Mouse (Mus musculus) CH12.LX (cell line): Measurements from ENCODE around the gene Rpgr. TPM values are rescaled to one million over a fixed set of nuclear protein-coding genes. Genes with fewer than 3 reads are reported as not detected.

Source experiments
- DNase-seq: peaks from one replicate; pipeline ENCODE4 v3.0.0-alpha.2; 2013; ENCODE audit errors: extremely low read depth
- H3K27ac ChIP-seq: 2 replicates; pipeline ENCODE4 v1.5.1; 2012; ENCODE audit warnings: low read depth, mild to moderate bottlenecking, control low read depth, moderate library complexity; ENCODE audit not compliant: insufficient read depth
- H3K27me3 ChIP-seq: replicated peaks from 2 replicates; pipeline ENCODE3; 2012; ENCODE audit warnings: inconsistent platforms
- H3K36me3 ChIP-seq, 2 experiments: replicated peaks in 1 of 2; 2 replicates each; pipeline versions ENCODE3 to v1.6.1; 2012; ENCODE audit warnings: inconsistent platforms in 1 of 2, low read length in 1 of 2, mild to moderate bottlenecking in 1 of 2, mixed read lengths in 1 of 2, moderate library complexity in 1 of 2; ENCODE audit not compliant: control insufficient read depth in 1 of 2, insufficient read depth in 1 of 2
- H3K4me1 ChIP-seq, 2 experiments: 2 replicates each; pipeline ENCODE4 v1.6.1; 2012; ENCODE audit warnings: inconsistent platforms in 1 of 2, moderate library complexity in 1 of 2; ENCODE audit not compliant: insufficient read depth in 2 of 2, control insufficient read depth in 1 of 2
- H3K4me2 ChIP-seq: 2 replicates; pipeline ENCODE4 v1.6.1; 2012; ENCODE audit warnings: low read depth, mild to moderate bottlenecking, control low read depth; ENCODE audit not compliant: poor library complexity, insufficient read depth, severe bottlenecking
- H3K4me3 ChIP-seq, 3 experiments: fragments of 150-350 bp in 1 of 3; sonication (generic) in 1 of 3; replicated peaks in 1 of 3; 2 replicates each; pipeline versions ENCODE3 to v1.5.1; 2011 to 2012; ENCODE audit warnings: low read depth in 2 of 3, low read length in 2 of 3, mild to moderate bottlenecking in 2 of 3, moderate library complexity in 2 of 3, control low read depth in 1 of 3, improper control_type of control experiment in 1 of 3, inconsistent platforms in 1 of 3, mixed read lengths in 1 of 3; ENCODE audit not compliant: poor library complexity in 1 of 3
- H3K79me2 ChIP-seq: replicated peaks from 2 replicates; pipeline ENCODE4 v1.6.1; 2012; ENCODE audit warnings: mild to moderate bottlenecking, moderate library complexity; ENCODE audit not compliant: control insufficient read depth, poor library complexity, insufficient read depth, severe bottlenecking; ENCODE audit errors: extremely low read depth
- H3K9ac ChIP-seq: 2 replicates; pipeline ENCODE4 v1.6.1; 2012; ENCODE audit warnings: low read depth, mild to moderate bottlenecking, control low read depth, moderate library complexity; ENCODE audit not compliant: insufficient read depth
- H3K9me3 ChIP-seq: replicated peaks from 2 replicates; pipeline ENCODE3; 2012; ENCODE audit warnings: low read length, inconsistent platforms, mixed read lengths
- BHLHE40 ChIP-seq: IDR thresholded peaks from 2 replicates; pipeline ENCODE4 v1.6.1; 2011; ENCODE audit warnings: mild to moderate bottlenecking, low read depth, low read length, improper control_type of control experiment
- CHD2 ChIP-seq: IDR thresholded peaks from 2 replicates; pipeline ENCODE4 v1.6.1; 2011; ENCODE audit warnings: low read length, improper control_type of control experiment
- CTCF ChIP-seq, 2 experiments: IDR thresholded peaks in 1 of 2; conservative IDR thresholded peaks in 1 of 2; 2 replicates each; pipeline ENCODE4 v1.5.1; 2011 to 2012; ENCODE audit warnings: low read depth in 2 of 2, low read length in 2 of 2, improper control_type of control experiment in 1 of 2, inconsistent platforms in 1 of 2, mild to moderate bottlenecking in 1 of 2, moderate library complexity in 1 of 2
- E2F4 ChIP-seq: IDR thresholded peaks from 2 replicates; pipeline ENCODE4 v1.6.1; 2011; ENCODE audit warnings: low read depth, low read length, improper control_type of control experiment; ENCODE audit not compliant: insufficient replicate concordance
- ETS1 ChIP-seq: conservative IDR thresholded peaks from 2 replicates; pipeline ENCODE4 v1.6.1; 2012; ENCODE audit warnings: low read depth, mild to moderate bottlenecking, inconsistent platforms, low read length, improper control_type of control experiment, moderate library complexity
- GABPA ChIP-seq: IDR thresholded peaks from 2 replicates; pipeline ENCODE4 v1.6.1; 2012; ENCODE audit warnings: low read depth, low read length, improper control_type of control experiment, inconsistent platforms; ENCODE audit not compliant: insufficient replicate concordance
- HCFC1 ChIP-seq: IDR thresholded peaks from 2 replicates; pipeline ENCODE4 v1.6.1; 2012; ENCODE audit warnings: low read depth, mild to moderate bottlenecking, inconsistent platforms, low read length, improper control_type of control experiment
- IRF4 ChIP-seq: IDR thresholded peaks from 2 replicates; pipeline ENCODE4 v1.6.1; 2014; ENCODE audit warnings: low read depth, mild to moderate bottlenecking, inconsistent platforms, low read length, improper control_type of control experiment
- JUN ChIP-seq: IDR thresholded peaks from 2 replicates; pipeline ENCODE4 v1.6.1; 2011; ENCODE audit warnings: low read depth, mild to moderate bottlenecking, low read length, improper control_type of control experiment, moderate library complexity; ENCODE audit not compliant: insufficient read depth
- JUND ChIP-seq: conservative IDR thresholded peaks from 2 replicates; pipeline ENCODE4 v1.6.1; 2011; ENCODE audit warnings: low read depth, low read length, improper control_type of control experiment
- KAT2A ChIP-seq: IDR thresholded peaks from 2 replicates; pipeline ENCODE4 v1.6.1; 2012; ENCODE audit warnings: low read length, improper control_type of control experiment, inconsistent platforms; ENCODE audit not compliant: insufficient replicate concordance
- MAFK ChIP-seq: IDR thresholded peaks from 2 replicates; pipeline ENCODE4 v1.6.1; 2011; ENCODE audit warnings: low read length, improper control_type of control experiment; ENCODE audit not compliant: insufficient replicate concordance
- MAX ChIP-seq: IDR thresholded peaks from 2 replicates; pipeline ENCODE4 v1.6.1; 2011; ENCODE audit warnings: low read length, improper control_type of control experiment
- MXI1 ChIP-seq: IDR thresholded peaks from 2 replicates; pipeline ENCODE4 v1.6.1; 2011; ENCODE audit warnings: mild to moderate bottlenecking, low read depth, low read length, improper control_type of control experiment
- MYC ChIP-seq: IDR thresholded peaks from 2 replicates; pipeline ENCODE4 v1.6.1; 2011; ENCODE audit warnings: low read depth, mild to moderate bottlenecking, improper control_type of control experiment, low read length
- NRF1 ChIP-seq: IDR thresholded peaks from 2 replicates; pipeline ENCODE4 v1.6.1; 2014; ENCODE audit warnings: low read depth, mild to moderate bottlenecking, inconsistent platforms, low read length, improper control_type of control experiment, moderate library complexity
- POLR2A ChIP-seq: IDR thresholded peaks from 2 replicates; pipeline ENCODE4 v1.6.1; 2011; ENCODE audit warnings: low read depth, mild to moderate bottlenecking, improper control_type of control experiment, low read length
- RCOR1 ChIP-seq: conservative IDR thresholded peaks from 2 replicates; pipeline ENCODE4 v1.6.1; 2012; ENCODE audit warnings: low read depth, mild to moderate bottlenecking, inconsistent platforms, low read length, improper control_type of control experiment
- SIN3A ChIP-seq: IDR thresholded peaks from 2 replicates; pipeline ENCODE4 v1.6.1; 2012; ENCODE audit warnings: low read length, improper control_type of control experiment, inconsistent platforms
- SMC3 ChIP-seq: IDR thresholded peaks from 2 replicates; pipeline ENCODE4 v1.6.1; 2011; ENCODE audit warnings: low read depth, low read length, improper control_type of control experiment
- TBP ChIP-seq: conservative IDR thresholded peaks from 2 replicates; pipeline ENCODE4 v1.6.1; 2011; ENCODE audit warnings: low read depth, low read length, improper control_type of control experiment
- ZC3H11A ChIP-seq: IDR thresholded peaks from 2 replicates; pipeline ENCODE4 v1.6.1; 2012; ENCODE audit warnings: low read depth, mild to moderate bottlenecking, inconsistent platforms, low read length, improper control_type of control experiment
- ZKSCAN1 ChIP-seq: IDR thresholded peaks from 2 replicates; pipeline ENCODE4 v1.6.1; 2012; ENCODE audit warnings: low read depth, inconsistent platforms, low read length, improper control_type of control experiment, borderline replicate concordance
- ZMIZ1 ChIP-seq: IDR thresholded peaks from 2 replicates; pipeline ENCODE4 v1.6.1; 2012; ENCODE audit warnings: low read depth, mild to moderate bottlenecking, inconsistent platforms, low read length, improper control_type of control experiment
- dilution Hi-C: fragments of 300-500 bp; cut with MboI; formaldehyde crosslinking; loops from 2 replicates; pipeline ENCODE4 v1.14.3; 2020; ENCODE audit warnings: low sequenced_read_pairs; ENCODE audit not compliant: extremely low pct_unique_long_range_greater_than_20kb, extremely low pct_ligation_motif_present
- in situ Hi-C: fragments of 300-500 bp; cut with MboI; formaldehyde crosslinking; loops from 3 replicates; pipeline ENCODE4 v1.14.3; 2019; ENCODE audit warnings: low sequenced_read_pairs, low pct_ligation_motif_present, low pct_unique_long_range_greater_than_20kb, mixed read lengths
- polyA plus RNA-seq: library from polyadenylated mRNA; unstranded; fragments of >175 nt; gene quantifications from 2 replicates; pipeline ENCODE4 v1.2.1, GENCODE M21; 2012; ENCODE audit warnings: low read depth; ENCODE audit not compliant: insufficient read length
- total RNA-seq, 2 experiments: library from RNA; depleted of rRNA; stranded (reverse); fragments of 300-350 nt in 1 of 2; fragments of >200 nt in 1 of 2; gene quantifications; 2 replicates each; pipeline ENCODE4 v1.2.3; 2012 to 2014

The Rpgr gene
- total and polyA plus RNA-seq, 3 experiments, result 4.8 to 8.2 (median 5.9) TPM

DNA sequence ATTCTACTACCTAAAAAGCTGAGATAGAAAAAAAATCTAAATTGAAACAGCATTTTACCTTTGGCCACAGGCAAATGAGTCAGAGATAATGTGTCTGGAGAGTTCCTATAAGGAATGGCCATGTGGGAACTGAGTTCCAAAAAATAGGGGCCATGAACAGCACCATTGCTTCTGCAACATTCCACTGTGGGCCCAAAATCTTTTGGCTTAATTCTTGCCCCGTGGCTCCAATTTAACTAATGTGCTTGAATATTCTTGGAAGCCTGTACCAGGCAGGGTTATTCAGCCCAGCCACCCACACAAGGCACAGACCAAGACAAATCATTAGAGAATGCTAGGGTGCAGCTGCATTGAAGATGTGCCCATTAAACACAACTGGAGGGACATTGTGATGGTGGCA lies 106.0 kb downstream of the Rpgr start:
- Histone ChIP-seq H3K27me3 (no peaks in the 10 kb centered on the region), H3K79me2 (no peaks in the 10 kb centered on the region), H3K4me3 (no peak overlapping the region), H3K4me1 (peaks cover 0 to 3% of the 10 kb centered on the region in 2 experiments; a peak in 1 of 4 replicates), H3K9me3 (no peaks in the 10 kb centered on the region), H3K4me2 (no peak overlapping the region), H3K36me3 (no peaks in the 10 kb centered on the region), H3K27ac (no peak overlapping the region), H3K9ac (no peak overlapping the region)
- in situ Hi-C loops (no loop called here), dilution Hi-C loops (no loop called here)
- no peak for TF ChIP-seq MXI1
- TF ChIP-seq CHD2, result no peak
- no peak for TF ChIP-seq ZKSCAN1
- no peak for TF ChIP-seq TBP
- TF ChIP-seq CTCF (conservative IDR thresholded peaks at IDR 0.05 in 1 of 2, IDR thresholded peaks at IDR 0.05 in 1 of 2; ENCODE audit: low read depth in 2 of 2, low read length in 2 of 2), result no peak
- TF ChIP-seq ETS1, result no peak
- no peak for TF ChIP-seq MYC
- TF ChIP-seq BHLHE40, result no peak
- TF ChIP-seq MAFK, result no peak
- no peak for TF ChIP-seq NRF1
- no peak for TF ChIP-seq POLR2A
- no peak for TF ChIP-seq IRF4
- no peak for TF ChIP-seq E2F4
- TF ChIP-seq MAX, result no peak
- DNase-seq, result no peak

GRCm38 (mm10) chrX:10108558-10108957 lies 108.2 kb downstream of the Rpgr start:
- dilution Hi-C loops, result no loop called here
- Histone ChIP-seq H3K27ac (no peak overlapping the region), H3K4me3 (no peak overlapping the region), H3K4me1 (peaks cover 0 to 3% of the 10 kb centered on the region in 2 experiments; a peak in 1 of 4 replicates), H3K9me3 (no peaks in the 10 kb centered on the region), H3K27me3 (no peaks in the 10 kb centered on the region), H3K36me3 (no peaks in the 10 kb centered on the region), H3K4me2 (peak overlapping the region; percentile 31), H3K9ac (no peak overlapping the region), H3K79me2 (no peaks in the 10 kb centered on the region)
- in situ Hi-C loops, result no loop called here
- TF ChIP-seq JUN (no peak), MAFK (peak; percentile 98)
- DNase-seq, result peak; percentile 48

GRCm38 (mm10) chrX:10105475-10105874 lies 111.2 kb downstream of the Rpgr start:
- no peaks in the 10 kb centered on the region for H3K9me3 ChIP-seq
- H3K9ac ChIP-seq, result no peak overlapping the region
- no peak for DNase-seq
- in situ Hi-C loops (no loop called here), dilution Hi-C loops (no loop called here)
- H3K4me1 ChIP-seq, result peaks cover 0 to 3% of the 10 kb centered on the region in 2 experiments; a peak in 1 of 4 replicates
- TF ChIP-seq SIN3A (no peak), JUND (no peak), ZC3H11A (no peak), NRF1 (no peak), GABPA (no peak), HCFC1 (no peak), ZMIZ1 (no peak), SMC3 (no peak), KAT2A (no peak), RCOR1 (no peak)
- H3K36me3 ChIP-seq, result no peaks in the 10 kb centered on the region
- H3K4me2 ChIP-seq, result no peak overlapping the region
- H3K4me3 ChIP-seq, result no peak overlapping the region
- no peaks in the 10 kb centered on the region for H3K27me3 ChIP-seq
- H3K79me2 ChIP-seq, result no peaks in the 10 kb centered on the region
- H3K27ac ChIP-seq, result no peak overlapping the region
